Comparison of ENCODE assay signal across 9 mouse cellular contexts in genomic region chr12:111933032-111933704, GRCm38 (mm10). TPM values are rescaled to one million over a fixed set of nuclear protein-coding genes. Genes with fewer than 3 reads are reported as not detected.
DNase-seq lines count a peak whose midpoint lies in the region; ATAC-seq and TF ChIP-seq lines count a peak whose summit lies in the region.
"Had no signal": no experiment of that assay in that cellular context is flagged by ENCODE, and none has a peak within 500 bp of the region (broad histone marks: within the 10 kb centered on the region; RNA-seq: fewer than 3 reads in every experiment).

No protein-coding gene starts in this region.

- TF ChIP-seq CTCF in lung, adult 2 months (IDR thresholded peaks at IDR 0.05; ENCODE audit: insufficient read depth, low read length), result 0 out of 2 replicates have a peak, but pooled peaks have one; percentile 11

- H3K9ac ChIP-seq in forebrain, embryonic 13.5 days, result no peak overlapping the region
- H3K9ac ChIP-seq: hindbrain, embryonic 15.5 days had no signal

- H3K9me3 ChIP-seq in forebrain, embryonic 13.5 days (replicated peaks), result no peaks in the 10 kb centered on the region
- H3K9me3 ChIP-seq: hindbrain, embryonic 15.5 days had no signal

- H3K4me1 ChIP-seq in lung, adult 2 months (ENCODE audit: control insufficient read depth, insufficient read depth, low read length), result peaks cover 11% of the 10 kb centered on the region
- peaks cover 17% of the 10 kb centered on the region for H3K4me1 ChIP-seq in forebrain, embryonic 13.5 days

- no peaks in the 10 kb centered on the region for H3K36me3 ChIP-seq in forebrain, embryonic 13.5 days (ENCODE audit: poor library complexity, severe bottlenecking)
- H3K36me3 ChIP-seq: hindbrain, embryonic 15.5 days had no signal

- H3K4me2 ChIP-seq in forebrain, embryonic 13.5 days, result no peak overlapping the region
- H3K4me2 ChIP-seq: hindbrain, embryonic 15.5 days had no signal

- peak; percentile 63; the same call in 1 of the 2 replicates for TF ChIP-seq POLR2A in lung, adult 2 months (IDR thresholded peaks at IDR 0.05; ENCODE audit: borderline replicate concordance, extremely low read depth, low read depth, low read length)

- no peaks in the 10 kb centered on the region for H3K27me3 ChIP-seq in forebrain, embryonic 13.5 days
- H3K27me3 ChIP-seq: hindbrain, embryonic 15.5 days had no signal

- no peak overlapping the region for H3K27ac ChIP-seq in forebrain, embryonic 13.5 days
- H3K27ac ChIP-seq: hindbrain, embryonic 15.5 days had no signal

- peak; percentile 43; the same call in 1 of the 2 replicates for ATAC-seq in erythroblast, adult 5-6 weeks (replicated peaks; ENCODE audit: low FRiP score, poor library complexity, severe bottlenecking)
- ATAC-seq in forebrain, embryonic 13.5 days, result no peak

- no peak overlapping the region for H3K4me3 ChIP-seq in lung, adult 2 months (replicated peaks; ENCODE audit: extremely low read depth, low read depth, low read length)
- no peak overlapping the region for H3K4me3 ChIP-seq in forebrain, embryonic 13.5 days
- H3K4me3 ChIP-seq: hindbrain, embryonic 15.5 days had no signal

- peak; percentile 64 for DNase-seq in adrenal gland, adult 8-10 months
- peak; percentile 78 to 83 for DNase-seq in kidney, adult 8-10 months
- no peak for DNase-seq in lung, adult 2 months
- DNase-seq in T-cell, adult 2 months (ENCODE audit: low spot score), result no peak
- no peak for DNase-seq in urinary bladder, postnatal 10 days (ENCODE audit: low spot score)

- 37% methylated on average over 11 of the region's 11 CpGs for WGBS in lung, adult 2 months
- WGBS in forebrain, embryonic 13.5 days, result 60% methylated on average over 10 of the region's 11 CpGs

RNA-seq across cellular contexts. Expression of gene Ppp1r13b, which starts 25.3 kb away (rescaled TPM):
- total RNA-seq in adrenal gland, adult 8-10 months (2022), result 10 to 100 TPM; 16.0 to 26.6 (median 18.7) TPM
- total RNA-seq in erythroblast, adult 5-6 weeks (2015; ENCODE audit: low replicate concordance), result 8.3 and 8.6 TPM in 2 replicates
- total RNA-seq in erythroblast, adult 5-6 weeks (2017; ENCODE audit: low replicate concordance), result 13.4 and 20.5 TPM in 2 replicates
- polyA plus RNA-seq in lung, adult 2 months (2012; rRNA removed), result 32.0 and 34.1 TPM in 2 replicates
- 9.3 TPM in 2 replicates for polyA plus RNA-seq in forebrain, embryonic 13.5 days (2015; fragmentation: Nextera tagmentation; extraction: Ambion mirVana)

RNA-seq across cellular contexts. Expression of gene Atp5mpl, which starts 33.6 kb away (rescaled TPM):
- 100 to 1,000 TPM; 314 to 407 (median 358) TPM for total RNA-seq in adrenal gland, adult 8-10 months (2022)
- 150 and 160 TPM in 2 replicates for total RNA-seq in erythroblast, adult 5-6 weeks (2015; ENCODE audit: low replicate concordance)
- 72.8 and 92.6 TPM in 2 replicates for total RNA-seq in erythroblast, adult 5-6 weeks (2017; ENCODE audit: low replicate concordance)
- polyA plus RNA-seq in lung, adult 2 months (2012; rRNA removed), result 10.4 and 20.5 TPM in 2 replicates
- 677 and 746 TPM in 2 replicates for polyA plus RNA-seq in forebrain, embryonic 13.5 days (2015; fragmentation: Nextera tagmentation; extraction: Ambion mirVana)

RNA-seq across cellular contexts. Expression of gene Tdrd9, which starts 38.2 kb away (rescaled TPM):
- under 1 TPM in 2 of 4 experiments, not detected in 2; 0.09 to 0.31 TPM for total RNA-seq in adrenal gland, adult 8-10 months (2022)
- total RNA-seq in erythroblast, adult 5-6 weeks (2015; ENCODE audit: low replicate concordance), result not detected in 2 replicates
- not detected in 2 replicates for total RNA-seq in erythroblast, adult 5-6 weeks (2017; ENCODE audit: low replicate concordance)
- polyA plus RNA-seq in lung, adult 2 months (2012; rRNA removed), result 0.05 and 0.09 TPM in 2 replicates
- polyA plus RNA-seq in forebrain, embryonic 13.5 days (2015; fragmentation: Nextera tagmentation; extraction: Ambion mirVana), result 0.45 and 1.3 TPM in 2 replicates
- polyA plus RNA-seq: spleen, adult 2 months had no signal

RNA-seq across cellular contexts. Expression of gene Rd3l, which starts 47.9 kb away (rescaled TPM):
- total RNA-seq in adrenal gland, adult 8-10 months (2022), result not detected
- not detected in 2 replicates for total RNA-seq in erythroblast, adult 5-6 weeks (2015; ENCODE audit: low replicate concordance)
- total RNA-seq in erythroblast, adult 5-6 weeks (2017; ENCODE audit: low replicate concordance), result not detected in 2 replicates
- not detected in 2 replicates for polyA plus RNA-seq in lung, adult 2 months (2012; rRNA removed)
- not detected in 2 replicates for polyA plus RNA-seq in forebrain, embryonic 13.5 days (2015; fragmentation: Nextera tagmentation; extraction: Ambion mirVana)
- polyA plus RNA-seq: hindbrain, embryonic 15.5 days; spleen, adult 2 months had no signal

Comparison
In these comparisons a context has a peak if more than half of its experiments do, and no peak if none do; other contexts are left out.
1. DNase-seq: peak in adrenal gland, adult 8-10 months (single experiment) and kidney, adult 8-10 months (2 of 2); none in lung, adult 2 months (single experiment), T-cell, adult 2 months (single experiment) and urinary bladder, postnatal 10 days (single experiment).